Mouse (Mus musculus) stomach, postnatal 0 days (tissue): ENCODE data around the gene Arhgap30. TPM values are rescaled to one million over a fixed set of nuclear protein-coding genes. Genes with fewer than 3 reads are reported as not detected.

Experiments used
- ATAC-seq: fragments of 200-750 bp; cut with Nextera tagmentation; 2 replicates; pipeline ENCODE4 v1.8.0; 2017; ENCODE audit not compliant: low FRiP score, low TSS enrichment
- DNase-seq: peaks from one replicate; pipeline ENCODE4 v3.0.0-alpha.2; 2016; ENCODE audit warnings: low spot score
- H3K27ac ChIP-seq: fragments of 300-500 bp; sonication (generic); replicated peaks from 2 replicates; pipeline ENCODE4 v1.5.1; 2014; ENCODE audit warnings: mild to moderate bottlenecking, control low read depth
- H3K27me3 ChIP-seq: fragments of 300-500 bp; sonication (generic); 2 replicates; pipeline ENCODE4 v1.6.1; 2014; ENCODE audit warnings: low read length; ENCODE audit not compliant: control insufficient read depth, insufficient read depth
- H3K36me3 ChIP-seq: fragments of 300-500 bp; sonication (generic); 2 replicates; pipeline ENCODE4 v1.6.1; 2014; ENCODE audit warnings: low read length, mixed read lengths; ENCODE audit not compliant: control insufficient read depth, insufficient read depth
- H3K4me1 ChIP-seq: fragments of 300-500 bp; sonication (generic); replicated peaks from 2 replicates; pipeline ENCODE4 v1.6.1; 2014; ENCODE audit warnings: antibody characterized with exemption; ENCODE audit not compliant: control insufficient read depth, insufficient read depth
- H3K4me2 ChIP-seq: fragments of 300-500 bp; sonication (generic); replicated peaks from 2 replicates; pipeline ENCODE4 v1.6.1; 2014; ENCODE audit warnings: low read depth, mild to moderate bottlenecking, control low read depth, moderate library complexity
- H3K4me3 ChIP-seq: fragments of 300-500 bp; sonication (generic); 2 replicates; pipeline ENCODE4 v1.5.1; 2014; ENCODE audit warnings: low read depth, low read length, control low read depth
- H3K9ac ChIP-seq: fragments of 300-500 bp; sonication (generic); 2 replicates; pipeline ENCODE4 v1.6.1; 2014; ENCODE audit warnings: mild to moderate bottlenecking, low read length, control low read depth, mixed read lengths
- H3K9me3 ChIP-seq: fragments of 300-500 bp; sonication (generic); 2 replicates; pipeline ENCODE4 v1.6.1; 2016; ENCODE audit warnings: low read length; ENCODE audit not compliant: control insufficient read depth
- CTCF ChIP-seq: IDR thresholded peaks from 2 replicates; pipeline ENCODE4 v1.5.1; 2016; ENCODE audit warnings: antibody characterized with exemption, low read depth, mild to moderate bottlenecking, moderate library complexity
- EP300 ChIP-seq: optimal IDR thresholded peaks from 2 replicates; pipeline ENCODE3; 2016; ENCODE audit warnings: antibody characterized with exemption
- WGBS: fragments of 180-500 bp; shearing (Covaris S2); extraction: QIAGEN DNeasy Blood & Tissue Kit; methylation state at CpG from one replicate; pipeline ENCODE4 v1.1.7; 2014; 5-methylcytosine and 5-hydroxymethylcytosine counted together
- polyA plus RNA-seq: library from polyadenylated mRNA; unstranded; fragments of >200 nt; fragmentation: Nextera tagmentation; extraction: Ambion mirVana; gene quantifications from 2 replicates; pipeline ENCODE4 v1.2.1, GENCODE M21; 2015

The Arhgap30 gene
- polyA plus RNA-seq, 1 experiment from 2014 or later, result 1.2 TPM

- H3K36me3 ChIP-seq, result no peaks in the 10 kb centered on the region
- no peaks in the 10 kb centered on the region for H3K27me3 ChIP-seq
- DNase-seq (peak; percentile 99), ATAC-seq (peak; percentile 90)
- peak within 1 kb of the TSS; percentile 68 for H3K4me2 ChIP-seq
- H3K9me3 ChIP-seq, result no peaks in the 10 kb centered on the region
- WGBS, result 1% methylated on average over 46 of the region's 46 CpGs
- peaks cover 4% of the 10 kb centered on the region; the same call in 1 of the 2 replicates for H3K4me1 ChIP-seq
- no peak for TF ChIP-seq EP300
- peak; percentile 36 for TF ChIP-seq CTCF
- H3K9ac ChIP-seq, result peak within 1 kb of the TSS; percentile 72
- peak within 1 kb of the TSS; percentile 94 for H3K27ac ChIP-seq
- H3K4me3 ChIP-seq, result peak within 1 kb of the TSS; percentile 70
Observed at GRCm38 (mm10) chr1:171437264-171438013, 48.7 kb downstream of the Arhgap30 start, which contains the start of gene F11r. Gene F11r (plus strand): TSS chr1:171437535.

GRCm38 (mm10) chr1:171438014-171438670 is 49.4 kb downstream of the Arhgap30 start:
- 9% methylated on average over 18 of the region's 18 CpGs for WGBS
- H3K4me1 ChIP-seq, result peaks cover 4% of the 10 kb centered on the region; the same call in 1 of the 2 replicates
- ATAC-seq (peak; percentile 25), DNase-seq (peak; percentile 51)
- peak overlapping the region; percentile 70 for H3K4me3 ChIP-seq
- H3K36me3 ChIP-seq, result no peaks in the 10 kb centered on the region
- H3K4me2 ChIP-seq, result peak overlapping the region; percentile 68
- TF ChIP-seq EP300 (no peak), CTCF (no peak)
- peak overlapping the region; percentile 94 for H3K27ac ChIP-seq
- no peaks in the 10 kb centered on the region for H3K27me3 ChIP-seq
- H3K9ac ChIP-seq, result peak overlapping the region; percentile 72
- H3K9me3 ChIP-seq, result no peaks in the 10 kb centered on the region

GRCm38 (mm10) chr1:171439072-171439471 is 50.3 kb downstream of the Arhgap30 start:
- 36% methylated on average over 8 of the region's 8 CpGs for WGBS

GRCm38 (mm10) chr1:171440025-171440725 is 51.4 kb downstream of the Arhgap30 start:
- 17% methylated on average over 9 of the region's 9 CpGs for WGBS
- peak; percentile 62 for DNase-seq
- H3K27ac ChIP-seq, result peak overlapping the region; percentile 94
- peak overlapping the region; percentile 18; the same call in 1 of the 2 replicates for H3K9ac ChIP-seq
- H3K4me3 ChIP-seq, result peak overlapping the region; percentile 70
- H3K4me1 ChIP-seq, result peaks cover 4% of the 10 kb centered on the region; the same call in 1 of the 2 replicates
- H3K4me2 ChIP-seq, result peak overlapping the region; percentile 68
- H3K27me3 ChIP-seq, result no peaks in the 10 kb centered on the region
- no peaks in the 10 kb centered on the region for H3K9me3 ChIP-seq
- peak; percentile 34; the same call in 1 of the 2 replicates for ATAC-seq
- TF ChIP-seq CTCF, result peak; percentile 39
- no peak for TF ChIP-seq EP300
- no peaks in the 10 kb centered on the region for H3K36me3 ChIP-seq

More at GRCm38 (mm10) chr1:171439072-171439471, 50.3 kb downstream of the Arhgap30 start:
- peak overlapping the region; percentile 70 for H3K4me3 ChIP-seq
- H3K9ac ChIP-seq, result peak overlapping the region; percentile 72
- ATAC-seq (no peak), DNase-seq (peak; percentile 18)
- H3K4me1 ChIP-seq, result peaks cover 4% of the 10 kb centered on the region; the same call in 1 of the 2 replicates
- H3K36me3 ChIP-seq, result no peaks in the 10 kb centered on the region
- peak overlapping the region; percentile 68 for H3K4me2 ChIP-seq
- no peaks in the 10 kb centered on the region for H3K9me3 ChIP-seq
- H3K27ac ChIP-seq, result peak overlapping the region; percentile 94
- H3K27me3 ChIP-seq, result no peaks in the 10 kb centered on the region
- TF ChIP-seq CTCF (no peak), EP300 (no peak)

- peak; percentile 77 for DNase-seq
- H3K4me2 ChIP-seq, result peak overlapping the region; percentile 2
- TF ChIP-seq EP300, result no peak
- TF ChIP-seq CTCF, result no peak
- H3K36me3 ChIP-seq, result no peaks in the 10 kb centered on the region
- H3K4me3 ChIP-seq, result peak overlapping the region; percentile 6; the same call in 1 of the 2 replicates
- peaks cover 4% of the 10 kb centered on the region; the same call in 1 of the 2 replicates for H3K4me1 ChIP-seq
- 37% methylated on average over 7 of the region's 7 CpGs for WGBS
- H3K9me3 ChIP-seq, result no peaks in the 10 kb centered on the region
- no peaks in the 10 kb centered on the region for H3K27me3 ChIP-seq
- ATAC-seq, result peak; percentile 25; the same call in 1 of the 2 replicates
- peak overlapping the region; percentile 78 for H3K27ac ChIP-seq
- no peak overlapping the region for H3K9ac ChIP-seq
Observed at GRCm38 (mm10) chr1:171441466-171442412, 53.0 kb downstream of the Arhgap30 start.
